Mouse (Mus musculus) left cerebral cortex, adult 6 months (tissue): ENCODE data around the gene Apba3. TPM values are rescaled to one million over a fixed set of nuclear protein-coding genes. Genes with fewer than 3 reads are reported as not detected.

Experiments
- long read RNA-seq, 2 experiments: library from polyadenylated mRNA; unstranded; transcript quantifications; one replicate each; pipeline ENCODE4 v2.0.0; 2019 to 2020
- polyA plus RNA-seq: library from polyadenylated mRNA; unstranded; fragments of <200 nt; fragmentation: Nextera tagmentation; gene quantifications from 2 replicates; pipeline ENCODE4 v1.2.3, GENCODE M21; 2021

Apba3 gene
- polyA plus RNA-seq, result 20.8 and 21.3 TPM in 2 replicates
- long read RNA-seq, experiment 1, transcript Apba3-201 (11 exons, 2,106 nt), result major isoform, 59 of 95 reads
- long read RNA-seq, experiment 1, partial matches to known transcripts, result 4 of 95 reads
- long read RNA-seq, experiment 1, other reads (novel, unspliced or antisense), result 32 of 95 reads
- long read RNA-seq, experiment 2, transcript Apba3-201 (11 exons, 2,106 nt), result major isoform, 7 of 17 reads
- long read RNA-seq, experiment 2, partial matches to known transcripts, result 4 of 17 reads
- long read RNA-seq, experiment 2, other reads (novel, unspliced or antisense), result 5 of 17 reads

DNA sequence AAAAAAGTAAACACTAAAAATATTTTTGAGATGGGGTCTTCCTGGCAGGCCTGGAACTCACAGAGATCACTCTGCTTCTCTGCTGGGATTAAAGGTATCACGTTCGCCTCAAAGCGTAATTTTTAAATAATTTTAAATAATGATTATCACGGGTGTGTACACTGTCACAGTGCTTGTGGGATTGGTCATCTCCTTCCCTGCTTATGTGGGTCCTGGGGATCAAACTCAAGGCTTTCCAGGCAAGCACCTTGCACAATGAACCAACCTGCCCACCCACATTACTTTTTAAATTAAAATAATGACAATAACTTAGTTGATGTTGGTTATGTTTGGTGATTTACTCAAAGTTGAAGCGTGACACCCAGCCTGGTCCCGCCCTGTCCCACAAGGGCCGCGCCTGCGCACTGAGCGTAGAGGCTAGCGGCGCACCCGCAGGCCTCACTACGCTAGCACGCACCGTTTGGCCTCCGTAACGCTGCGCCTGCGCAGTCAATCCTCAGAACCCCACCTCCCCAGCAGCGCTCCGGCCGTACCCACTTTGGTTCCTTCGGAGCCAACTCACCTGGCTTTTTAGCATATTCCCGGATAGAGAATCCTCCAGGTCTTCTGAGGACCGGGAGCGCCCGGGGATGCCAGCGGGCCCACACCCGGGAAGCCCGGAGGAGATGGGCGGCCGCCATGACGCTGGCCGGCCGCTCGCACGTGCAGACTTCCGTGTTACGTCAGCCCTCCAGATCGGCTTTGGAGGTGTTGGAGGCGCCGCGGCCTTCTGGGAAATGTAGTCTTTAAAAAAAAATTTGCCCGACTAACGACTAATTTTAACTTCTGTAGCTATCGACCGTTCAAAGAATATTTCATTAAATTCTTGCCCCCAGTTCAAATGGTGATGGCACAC is at the start of gene Apba3, which contains the start of gene Mrpl54:
Gene Apba3, plus strand, starts transcription at position 750 of the 895 bp plus-strand sequence.
Gene Mrpl54, minus strand, starts transcription at position 724 of the 895 bp plus-strand sequence.

DNA sequence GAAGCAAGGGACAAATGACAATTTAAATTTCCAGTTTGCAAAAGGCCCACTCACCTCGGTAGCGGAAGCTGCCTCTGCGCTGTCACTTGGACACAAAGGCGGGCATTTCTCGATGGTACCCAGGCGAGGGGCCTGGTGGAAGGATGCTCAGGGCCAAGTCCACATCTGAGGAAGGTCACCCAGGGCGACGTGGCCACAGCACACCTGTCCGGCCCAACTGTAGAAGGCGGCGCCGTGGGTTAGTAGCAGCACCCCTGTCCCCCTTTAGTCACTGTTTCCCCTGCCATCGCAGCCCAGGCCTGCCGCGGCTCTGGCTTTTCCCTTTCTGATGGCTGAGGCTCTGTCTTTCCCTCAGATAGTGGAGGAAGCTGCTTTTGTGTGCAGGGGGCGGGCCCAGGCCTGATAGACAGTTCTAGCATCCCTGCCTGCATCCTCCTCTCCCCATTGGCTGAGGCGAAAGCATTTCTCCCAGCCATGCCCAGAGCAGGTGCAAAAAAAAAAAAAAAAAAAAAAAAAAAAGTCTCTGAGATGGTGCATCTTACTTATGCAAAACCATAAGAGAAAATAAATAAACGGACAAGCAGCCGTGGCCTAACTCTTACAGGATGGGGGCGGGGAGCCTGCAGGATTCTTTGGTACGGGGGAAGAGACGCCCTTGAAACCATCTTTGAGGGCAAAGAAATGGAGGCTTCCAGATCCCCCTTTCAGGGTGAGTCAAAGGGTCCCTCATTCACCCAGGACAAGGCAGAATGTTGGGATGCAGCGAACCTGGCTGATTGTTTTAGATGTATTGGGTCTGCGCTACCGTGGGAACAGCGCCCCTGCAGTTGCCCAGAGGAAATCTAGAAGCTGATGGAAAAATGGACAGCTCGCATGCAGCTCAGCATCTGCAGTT is 36.1 kb upstream of the Apba3 start, which contains the start of gene Atcay:
Gene Atcay, minus strand, starts transcription at position 396 of the 895 bp plus-strand sequence.

DNA sequence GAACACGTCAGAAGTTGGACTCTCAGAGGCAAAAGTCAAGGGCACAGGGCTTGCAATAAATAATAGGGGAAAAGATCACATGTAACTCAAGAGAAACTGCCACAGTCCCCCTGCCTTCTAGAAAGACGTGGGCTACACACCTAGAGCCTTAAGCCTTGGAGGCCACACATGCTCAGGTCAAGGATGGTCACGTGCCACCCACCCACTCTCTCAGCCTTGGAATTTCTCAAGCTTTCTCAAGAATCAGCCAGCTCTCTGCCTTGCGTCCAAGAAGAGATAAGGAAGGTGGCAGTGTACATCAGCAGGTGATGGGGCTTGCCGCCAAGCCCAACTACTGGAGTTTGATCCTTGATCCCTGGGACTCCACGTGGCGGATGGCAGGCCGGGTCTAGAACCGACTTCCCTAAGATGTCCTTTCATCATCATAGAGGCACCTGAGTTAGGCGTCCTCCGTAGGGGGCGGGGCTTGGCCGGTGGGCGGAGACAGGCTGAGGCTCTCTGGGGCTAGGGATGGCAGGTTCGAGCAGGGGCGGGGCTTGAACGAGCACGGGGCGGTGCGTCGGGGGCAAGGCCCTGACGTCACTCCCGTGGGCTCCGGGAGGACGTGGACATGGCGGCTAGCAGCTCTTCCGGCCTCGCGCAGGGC is 34.1 kb upstream of the Apba3 start, which contains the start of gene Zfr2:
Gene Zfr2, plus strand, starts transcription at position 576 of the 646 bp plus-strand sequence.

DNA sequence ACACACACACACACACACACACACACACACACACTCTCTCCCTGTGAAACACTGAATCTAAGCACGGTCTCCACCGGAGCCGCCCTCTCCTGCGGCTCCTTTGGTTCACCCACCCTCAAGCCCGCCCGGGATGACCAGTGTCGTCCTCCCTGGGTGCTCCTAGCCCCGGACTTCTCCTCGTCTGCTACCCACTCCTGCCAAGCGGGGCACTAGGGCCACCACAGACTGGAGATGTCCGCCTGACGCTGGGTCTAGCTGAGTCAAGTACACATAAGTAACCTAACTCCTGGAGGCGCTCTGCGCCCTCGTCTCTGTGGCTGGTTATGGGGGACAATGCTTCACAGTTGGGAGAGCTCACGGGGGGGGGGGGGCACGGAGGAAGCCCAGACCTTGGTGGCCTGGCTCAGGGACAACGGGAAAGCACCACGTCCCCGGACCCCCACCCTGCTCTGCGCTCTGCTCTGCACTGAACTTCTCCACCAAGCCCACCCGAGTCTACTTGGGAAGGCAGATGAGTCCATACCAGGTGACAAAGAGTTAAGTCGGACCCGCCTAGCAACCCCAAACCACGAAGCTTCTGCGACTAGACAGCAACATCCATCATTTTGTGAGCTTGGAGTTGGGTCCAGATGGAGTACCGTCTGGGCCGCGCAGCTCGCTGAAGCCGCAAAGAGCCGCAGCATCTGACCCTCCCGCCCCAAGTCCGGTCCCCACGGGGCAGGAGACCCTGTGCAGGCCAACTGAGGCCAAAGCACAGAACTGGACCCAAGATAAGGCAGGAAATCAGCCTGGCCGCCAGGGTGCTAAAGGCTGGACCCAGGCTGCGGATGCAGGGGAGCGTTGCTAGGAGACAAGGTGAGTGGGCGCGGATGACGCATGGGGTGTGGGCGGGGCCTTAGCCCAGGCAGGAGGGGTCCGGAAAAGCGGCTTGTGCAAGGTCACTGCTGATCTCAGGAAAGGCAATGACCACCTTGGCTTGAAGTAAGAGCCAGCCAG is 14.0 kb upstream of the Apba3 start, which contains the start of gene Matk:
Gene Matk, plus strand, starts transcription at position 512 of the 996 bp plus-strand sequence.

DNA sequence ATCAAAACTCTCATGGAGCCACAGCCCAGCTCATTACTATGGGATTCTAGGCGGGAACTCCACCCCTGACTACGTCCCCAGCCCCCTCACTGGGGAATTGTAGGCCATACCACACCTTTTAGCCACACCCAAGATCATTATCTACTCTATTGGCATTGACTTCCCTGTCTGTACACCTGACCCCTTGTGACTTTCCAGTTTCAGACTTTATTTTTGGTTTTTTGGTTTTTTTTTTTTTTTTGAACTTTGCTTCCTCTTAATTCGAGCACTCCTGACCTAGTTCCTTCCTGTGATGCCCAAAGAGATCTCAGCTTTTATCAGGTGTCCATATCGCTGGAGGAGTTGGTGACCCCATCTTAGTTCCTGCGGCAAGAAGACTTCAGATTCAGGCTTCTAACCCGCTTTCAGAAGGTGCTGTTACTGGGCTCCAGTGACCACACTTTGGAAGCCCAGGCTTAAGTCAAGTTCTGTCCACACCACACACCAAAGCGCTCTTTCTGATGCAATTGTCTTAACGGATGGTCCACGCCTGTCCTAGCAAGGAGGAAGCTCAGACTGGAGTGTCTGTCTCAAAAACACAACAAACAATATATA is 24.8 kb downstream of the Apba3 start, which contains the start of gene Tjp3:
Gene Tjp3, minus strand, starts transcription at position 71 of the 594 bp plus-strand sequence.

DNA sequence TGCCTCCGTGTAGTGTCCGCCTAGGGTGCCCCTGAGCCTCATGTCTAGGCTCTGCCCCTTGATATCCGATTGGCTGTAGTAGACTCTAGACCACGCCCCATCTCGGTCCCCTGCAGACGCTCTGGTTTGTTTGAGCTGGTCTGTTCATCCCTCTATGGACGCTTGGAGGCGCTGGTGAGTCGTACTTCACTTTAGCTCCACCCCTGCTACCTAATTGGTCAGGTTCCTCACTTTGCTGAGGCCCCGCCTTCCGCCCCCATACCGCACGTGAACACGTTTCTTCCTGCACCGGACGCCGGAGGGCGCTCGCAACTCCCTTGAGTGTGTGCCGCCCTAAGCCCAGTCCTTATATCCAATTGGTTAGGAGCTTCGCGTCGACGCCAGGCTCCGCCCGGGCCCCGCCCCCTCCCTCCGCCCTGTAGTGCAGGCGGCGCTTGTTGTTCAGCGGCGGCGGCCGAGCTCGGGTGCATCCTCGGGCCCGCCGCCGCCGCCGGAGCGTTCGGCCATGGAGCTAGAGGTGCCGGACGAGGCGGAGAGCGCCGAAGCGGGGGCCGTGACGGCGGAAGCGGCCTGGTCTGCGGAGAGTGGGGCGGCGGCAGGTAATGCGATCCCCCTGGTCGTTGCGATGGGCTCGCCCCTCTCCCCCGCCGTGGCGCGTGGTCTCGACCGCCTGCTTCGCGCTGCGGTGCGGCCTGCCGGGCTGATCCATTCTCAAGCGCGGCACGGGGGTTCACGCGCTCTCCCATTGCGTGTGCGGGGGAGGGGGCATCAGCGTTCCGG is 26.0 kb downstream of the Apba3 start, which contains the start of gene Pip5k1c:
Gene Pip5k1c, plus strand, starts transcription at position 410 of the 780 bp plus-strand sequence.

DNA sequence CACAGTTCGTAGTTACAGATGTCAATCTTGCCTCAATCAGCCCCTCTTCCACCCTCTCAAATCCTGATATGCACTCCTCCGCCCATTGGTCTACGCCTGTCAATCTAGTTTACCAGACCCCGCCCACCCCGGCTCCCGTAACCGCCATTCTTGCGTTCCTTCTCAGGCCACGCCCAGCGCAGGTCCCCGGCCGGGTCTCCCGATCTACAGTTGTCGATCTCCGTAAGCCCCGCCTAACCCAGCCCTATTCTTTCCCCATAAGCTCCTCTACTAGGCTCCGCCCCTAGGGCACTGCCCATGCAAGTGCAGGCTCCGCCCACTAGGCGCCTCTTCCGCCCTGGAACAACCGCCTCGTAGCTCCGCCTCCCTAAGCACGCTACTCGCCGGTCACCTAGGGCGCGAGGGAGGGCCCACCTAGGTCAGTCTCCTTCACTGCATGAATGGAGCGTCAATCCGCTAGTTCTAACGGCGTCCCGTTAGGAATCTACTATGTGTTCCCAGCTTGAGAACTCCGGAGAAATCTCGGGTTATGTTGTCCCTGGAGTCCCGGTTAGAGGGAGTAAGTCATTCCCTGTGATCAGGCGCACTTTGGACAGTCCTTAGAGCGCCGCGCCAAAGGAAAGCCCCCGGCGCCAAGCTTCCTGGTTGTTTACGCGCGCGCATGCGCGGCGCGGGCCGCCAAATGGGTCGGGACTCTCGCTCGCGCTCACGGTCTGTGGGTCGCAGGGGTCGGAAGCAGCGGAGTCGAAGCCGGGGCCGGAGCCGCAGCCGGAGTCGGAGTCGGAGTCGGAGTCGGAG is 54.0 kb downstream of the Apba3 start, which contains the start of gene Cactin:
Gene Cactin, plus strand, starts transcription at position 554 of the 798 bp plus-strand sequence.

Other genes starting within 250 kb of the Apba3 start
- 37.8 and 61.2 TPM in 2 replicates for gene Diras1, start 241.3 kb upstream of the Apba3 start, polyA plus RNA-seq
- 31.5 and 39.4 TPM in 2 replicates for gene Slc39a3, start 229.5 kb upstream of the Apba3 start, polyA plus RNA-seq
- gene Sgta, start 206.8 kb upstream of the Apba3 start, polyA plus RNA-seq, result 216 and 260 TPM in 2 replicates
- gene Thop1, start 196.9 kb upstream of the Apba3 start, polyA plus RNA-seq, result 20.8 and 27.8 TPM in 2 replicates
- gene Creb3l3, start 168.1 kb upstream of the Apba3 start, polyA plus RNA-seq, result 0.36 and 0.86 TPM in 2 replicates
- gene Map2k2, start 161.0 kb upstream of the Apba3 start, polyA plus RNA-seq, result 111 and 115 TPM in 2 replicates
- gene Zbtb7a, start 131.7 kb upstream of the Apba3 start, polyA plus RNA-seq, result 93.9 and 115 TPM in 2 replicates
- gene Pias4, start 99.0 kb upstream of the Apba3 start, polyA plus RNA-seq, result 19.6 and 22.7 TPM in 2 replicates
- 720 and 722 TPM in 2 replicates for gene Eef2, start 90.3 kb upstream of the Apba3 start, polyA plus RNA-seq
- 1.8 and 81.3 TPM in 2 replicates for gene Dapk3, start 84.0 kb upstream of the Apba3 start, polyA plus RNA-seq
- 0.09 TPM in 1 of 2 replicates, not detected in the other for gene 4930442H23Rik, start 83.1 kb upstream of the Apba3 start, polyA plus RNA-seq
- gene Nmrk2, start 64.9 kb upstream of the Apba3 start, polyA plus RNA-seq, result not detected in 2 replicates
- gene Atcay, start 36.1 kb upstream of the Apba3 start, polyA plus RNA-seq, result 50.9 and 79.7 TPM in 2 replicates
- 25.5 and 28.7 TPM in 2 replicates for gene Zfr2, start 33.8 kb upstream of the Apba3 start, polyA plus RNA-seq
- gene Matk, start 14.0 kb upstream of the Apba3 start, polyA plus RNA-seq, result 125 and 168 TPM in 2 replicates
- gene Mrpl54, start within 50 bp of the Apba3 start, polyA plus RNA-seq, result 120 and 129 TPM in 2 replicates
- 0.21 and 0.37 TPM in 2 replicates for gene Tjp3, start 24.6 kb downstream of the Apba3 start, polyA plus RNA-seq
- gene Pip5k1c, start 26.0 kb downstream of the Apba3 start, polyA plus RNA-seq, result 70.9 and 115 TPM in 2 replicates
- gene Cactin, start 54.1 kb downstream of the Apba3 start, polyA plus RNA-seq, result 13.7 and 15.7 TPM in 2 replicates
- gene Tbxa2r, start 61.8 kb downstream of the Apba3 start, polyA plus RNA-seq, result 0.78 and 1.2 TPM in 2 replicates
- gene Gipc3, start 76.3 kb downstream of the Apba3 start, polyA plus RNA-seq, result 0.44 and 0.73 TPM in 2 replicates
- 24.0 and 36.0 TPM in 2 replicates for gene Hmg20b, start 83.5 kb downstream of the Apba3 start, polyA plus RNA-seq
- 11.3 and 14.9 TPM in 2 replicates for gene Mfsd12, start 90.5 kb downstream of the Apba3 start, polyA plus RNA-seq
- gene 4930404N11Rik, start 98.9 kb downstream of the Apba3 start, polyA plus RNA-seq, result 0.19 and 0.63 TPM in 2 replicates
- gene Fzr1, start 111.6 kb downstream of the Apba3 start, polyA plus RNA-seq, result 50.1 and 52.0 TPM in 2 replicates
- 160 and 212 TPM in 2 replicates for gene Dohh, start 117.5 kb downstream of the Apba3 start, polyA plus RNA-seq
- 2.5 and 3.2 TPM in 2 replicates for gene Gm48551, start 117.5 kb downstream of the Apba3 start, polyA plus RNA-seq
- gene Gm48552, start 122.0 kb downstream of the Apba3 start, polyA plus RNA-seq, result 0.80 and 2.4 TPM in 2 replicates
- gene Smim24, start 126.1 kb downstream of the Apba3 start, polyA plus RNA-seq, result 1.6 and 2.1 TPM in 2 replicates
- 21.8 and 30.9 TPM in 2 replicates for gene Nfic, start 188.7 kb downstream of the Apba3 start, polyA plus RNA-seq
- 38.3 and 133 TPM in 2 replicates for gene Celf5, start 215.7 kb downstream of the Apba3 start, polyA plus RNA-seq
- 34.1 and 44.3 TPM in 2 replicates for gene Ncln, start 229.4 kb downstream of the Apba3 start, polyA plus RNA-seq
- 0.67 and 0.71 TPM in 2 replicates for gene S1pr4, start 233.2 kb downstream of the Apba3 start, polyA plus RNA-seq